Comparison of ENCODE assay signal across 23 mouse cellular contexts in the genomic region with DNA sequence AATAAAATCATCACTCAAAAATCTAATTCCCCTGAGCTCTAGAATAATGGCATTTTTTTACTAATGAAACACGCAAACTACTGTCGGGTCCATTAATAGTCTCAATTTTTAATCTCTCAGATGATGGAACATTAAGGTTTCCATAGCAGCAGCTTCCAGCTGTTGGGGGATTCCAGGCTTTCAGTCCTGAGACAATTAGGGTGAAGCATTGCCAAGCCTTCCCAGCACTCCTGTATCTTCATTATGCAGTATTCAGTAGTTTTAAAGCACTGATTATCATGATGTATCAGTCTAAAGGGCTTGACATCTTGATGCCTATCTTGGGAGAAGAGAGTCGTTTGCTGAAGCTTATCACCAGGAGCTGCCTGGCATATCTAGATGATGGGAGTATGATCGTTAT.
DNase-seq lines count a peak whose midpoint lies in the region; ATAC-seq and TF ChIP-seq lines count a peak whose summit lies in the region.
"Had no signal": no experiment of that assay in that cellular context is flagged by ENCODE, and none has a peak within 500 bp of the region (broad histone marks: within the 10 kb centered on the region; RNA-seq: fewer than 3 reads in every experiment).

No protein-coding gene starts in this region.

- H3K27ac ChIP-seq in neural tube, embryonic 12.5 days = no peak overlapping the region
- no peak overlapping the region for H3K27ac ChIP-seq in forebrain, postnatal 0 days (ENCODE audit: low read depth, low read length)
- H3K27ac ChIP-seq in midbrain, embryonic 14.5 days (replicated peaks; ENCODE audit: low read depth, low read length) = no peak overlapping the region
- H3K27ac ChIP-seq in liver, postnatal 0 days (ENCODE audit: low read depth) = no peak overlapping the region
- H3K27ac ChIP-seq: embryonic facial prominence, embryonic 15.5 days; limb, embryonic 15.5 days; liver, embryonic 15.5 days had no signal

- no peak for TF ChIP-seq CTCF in forebrain, postnatal 0 days (IDR thresholded peaks at IDR 0.05; ENCODE audit: low read depth)
- TF ChIP-seq CTCF in liver, postnatal 0 days (IDR thresholded peaks at IDR 0.05; ENCODE audit: low read depth) = no peak

- H3K9me3 ChIP-seq in neural tube, embryonic 12.5 days = no peaks in the 10 kb centered on the region
- no peaks in the 10 kb centered on the region for H3K9me3 ChIP-seq in forebrain, postnatal 0 days (ENCODE audit: low read length)
- H3K9me3 ChIP-seq in midbrain, embryonic 14.5 days (ENCODE audit: control insufficient read depth, low read length) = no peaks in the 10 kb centered on the region
- no peaks in the 10 kb centered on the region for H3K9me3 ChIP-seq in liver, postnatal 0 days (ENCODE audit: low read length)
- H3K9me3 ChIP-seq: embryonic facial prominence, embryonic 15.5 days; limb, embryonic 15.5 days; liver, embryonic 15.5 days had no signal

- WGBS in neural tube, embryonic 12.5 days = 48% methylated on average over 4 of the region's 4 CpGs
- 27% methylated on average over 4 of the region's 4 CpGs for WGBS in forebrain, postnatal 0 days
- 33% methylated on average over 4 of the region's 4 CpGs for WGBS in midbrain, embryonic 14.5 days
- 74% methylated on average over 4 of the region's 4 CpGs for WGBS in liver, postnatal 0 days (ENCODE audit: insufficient replicate concordance)

- no peak overlapping the region for H3K4me3 ChIP-seq in neural tube, embryonic 12.5 days
- no peak overlapping the region for H3K4me3 ChIP-seq in forebrain, postnatal 0 days (ENCODE audit: low read depth, low read length)
- no peak overlapping the region for H3K4me3 ChIP-seq in midbrain, embryonic 14.5 days (replicated peaks; ENCODE audit: low read depth, low read length)
- no peak overlapping the region for H3K4me3 ChIP-seq in liver, postnatal 0 days (ENCODE audit: low read depth, low read length)
- H3K4me3 ChIP-seq: embryonic facial prominence, embryonic 15.5 days; limb, embryonic 15.5 days; liver, embryonic 15.5 days; megakaryocyte, embryonic 14.5 days had no signal

- no peaks in the 10 kb centered on the region for H3K4me1 ChIP-seq in neural tube, embryonic 12.5 days
- H3K4me1 ChIP-seq in forebrain, postnatal 0 days (ENCODE audit: insufficient read depth) = no peaks in the 10 kb centered on the region
- no peaks in the 10 kb centered on the region for H3K4me1 ChIP-seq in midbrain, embryonic 14.5 days (ENCODE audit: control insufficient read depth, insufficient read depth, low read length)
- H3K4me1 ChIP-seq in liver, postnatal 0 days (ENCODE audit: insufficient read depth) = no peaks in the 10 kb centered on the region
- H3K4me1 ChIP-seq: embryonic facial prominence, embryonic 15.5 days; limb, embryonic 15.5 days; liver, embryonic 15.5 days; megakaryocyte, embryonic 14.5 days had no signal

- no peak overlapping the region for H3K9ac ChIP-seq in neural tube, embryonic 12.5 days
- H3K9ac ChIP-seq in forebrain, postnatal 0 days = no peak overlapping the region
- H3K9ac ChIP-seq in midbrain, embryonic 14.5 days (replicated peaks; ENCODE audit: low read length) = no peak overlapping the region
- H3K9ac ChIP-seq in liver, postnatal 0 days (replicated peaks) = no peak overlapping the region
- H3K9ac ChIP-seq: embryonic facial prominence, embryonic 15.5 days; limb, embryonic 15.5 days; liver, embryonic 15.5 days had no signal

- peak; percentile 72; the same call in 1 of the 2 replicates for ATAC-seq in neural tube, embryonic 12.5 days (ENCODE audit: low FRiP score, low read depth)
- ATAC-seq in forebrain, postnatal 0 days = peak; percentile 66
- ATAC-seq in midbrain, embryonic 14.5 days (ENCODE audit: low FRiP score, low TSS enrichment) = peak; percentile 50; the same call in 1 of the 2 replicates
- ATAC-seq in liver, postnatal 0 days = no peak

- TF ChIP-seq EP300 in liver, postnatal 0 days (IDR thresholded peaks at IDR 0.05; ENCODE audit: low read depth) = no peak

- H3K36me3 ChIP-seq in neural tube, embryonic 12.5 days = no peaks in the 10 kb centered on the region
- no peaks in the 10 kb centered on the region for H3K36me3 ChIP-seq in forebrain, postnatal 0 days (ENCODE audit: insufficient read depth)
- H3K36me3 ChIP-seq in midbrain, embryonic 14.5 days (ENCODE audit: control insufficient read depth, insufficient read depth, low read length) = no peaks in the 10 kb centered on the region
- H3K36me3 ChIP-seq in liver, postnatal 0 days (replicated peaks; ENCODE audit: insufficient read depth, low read length) = no peaks in the 10 kb centered on the region
- H3K36me3 ChIP-seq: embryonic facial prominence, embryonic 15.5 days; limb, embryonic 15.5 days; liver, embryonic 15.5 days had no signal

- DNase-seq in neural tube, embryonic 10.5 days (ENCODE audit: extremely low spot score, low spot score) = no peak
- DNase-seq in forebrain, postnatal 0 days = peak; percentile 15
- peak; percentile 50 for DNase-seq in midbrain, embryonic 14.5 days
- DNase-seq in liver, postnatal 0 days = no peak
- DNase-seq in testis, postnatal 10 days (ENCODE audit: low spot score) = no peak
- DNase-seq in kidney, postnatal 36 days = no peak
- DNase-seq: adrenal gland, adult 8-10 months; cerebellum, adult 18-20 months; cerebellum, postnatal 25 days; embryo, embryonic 11 days; gastrocnemius, postnatal 36 days; heart, postnatal 10 days; kidney, adult 18-20 months; kidney, postnatal 14 days; lung, postnatal 10 days; spleen, adult 18-20 months; thymus, postnatal 36 days had no signal

- no peaks in the 10 kb centered on the region for H3K27me3 ChIP-seq in neural tube, embryonic 12.5 days (replicated peaks)
- no peaks in the 10 kb centered on the region for H3K27me3 ChIP-seq in forebrain, postnatal 0 days (ENCODE audit: insufficient read depth, low read length)
- no peaks in the 10 kb centered on the region for H3K27me3 ChIP-seq in midbrain, embryonic 14.5 days (ENCODE audit: control insufficient read depth, insufficient read depth, low read length)
- H3K27me3 ChIP-seq in liver, postnatal 0 days (ENCODE audit: insufficient read depth, low read length) = no peaks in the 10 kb centered on the region
- H3K27me3 ChIP-seq: embryonic facial prominence, embryonic 15.5 days; limb, embryonic 15.5 days; liver, embryonic 15.5 days; megakaryocyte, embryonic 14.5 days had no signal

- H3K4me2 ChIP-seq in neural tube, embryonic 12.5 days (replicated peaks) = no peak overlapping the region
- no peak overlapping the region for H3K4me2 ChIP-seq in forebrain, postnatal 0 days (ENCODE audit: low read depth)
- no peak overlapping the region for H3K4me2 ChIP-seq in midbrain, embryonic 14.5 days (ENCODE audit: low read length)
- no peak overlapping the region for H3K4me2 ChIP-seq in liver, postnatal 0 days (ENCODE audit: low read depth, low read length)
- H3K4me2 ChIP-seq: embryonic facial prominence, embryonic 15.5 days; heart, embryonic 11.5 days; limb, embryonic 15.5 days; liver, embryonic 15.5 days had no signal

Comparison
In these comparisons a context has a peak if more than half of its experiments do, and no peak if none do; other contexts are left out.
1. DNase-seq: peak in forebrain, postnatal 0 days (single experiment) and midbrain, embryonic 14.5 days (single experiment); none in neural tube, embryonic 10.5 days (single experiment), liver, postnatal 0 days (single experiment), testis, postnatal 10 days (single experiment) and kidney, postnatal 36 days (0 of 2).